Mouse (Mus musculus) c-Kit-positive CD71-positive TER-119-positive erythroid progenitor cells, embryonic 14.5 days (primary cell): ENCODE measurements around the gene Phc3.
"Not testable (repeated sequence)": the region's sequence is repeated elsewhere in the genome, so short reads cannot be mapped to it uniquely, and the experiment has no call there.

ENCODE experiments used
- DNase-seq: peaks from one replicate; pipeline ENCODE4 v3.0.0-alpha.2; 2013; ENCODE audit warnings: low spot score

Phc3 gene

GRCm38 (mm10) chr3:30868625-30869024 lies 100.6 kb downstream of the Phc3 start:
- DNase-seq, result no peak

GRCm38 (mm10) chr3:30868176-30868575 lies 101.0 kb downstream of the Phc3 start:
- DNase-seq, result no peak

- no peak for DNase-seq
Observed at GRCm38 (mm10) chr3:30864640-30865039, 104.6 kb downstream of the Phc3 start.

GRCm38 (mm10) chr3:30863712-30864435 lies 105.3 kb downstream of the Phc3 start:
- DNase-seq, result no peak

GRCm38 (mm10) chr3:30860705-30861104 lies 108.5 kb downstream of the Phc3 start:
- no peak for DNase-seq

GRCm38 (mm10) chr3:30859599-30859998 lies 109.6 kb downstream of the Phc3 start:
- not testable (repeated sequence) for DNase-seq

- DNase-seq, result peak; percentile 29
Observed at GRCm38 (mm10) chr3:30855604-30856458, 113.4 kb downstream of the Phc3 start, which contains the start of gene Gpr160. TSS of gene Gpr160 (plus strand) at chr3:30855950.

GRCm38 (mm10) chr3:30853596-30853995 lies 115.6 kb downstream of the Phc3 start:
- no peak for DNase-seq

GRCm38 (mm10) chr3:30851422-30851821 lies 117.8 kb downstream of the Phc3 start:
- DNase-seq, result no peak
